Mouse (Mus musculus) forebrain, embryonic 16.5 days (tissue): ENCODE data around the gene Cep41. TPM values are rescaled to one million over a fixed set of nuclear protein-coding genes. Genes with fewer than 3 reads are reported as not detected.

ENCODE experiments used
- ATAC-seq: fragments of 200-750 bp; cut with Nextera tagmentation; 2 replicates; pipeline ENCODE4 v1.8.0; 2017; ENCODE audit warnings: mild to moderate bottlenecking, moderate library complexity
- H3K27ac ChIP-seq: fragments of 300-500 bp; sonication (generic); 2 replicates; pipeline ENCODE4 v1.5.1; 2014; ENCODE audit warnings: low read length, control low read depth
- H3K27me3 ChIP-seq: fragments of 300-500 bp; sonication (generic); replicated peaks from 2 replicates; pipeline ENCODE4 v1.6.1; 2014; ENCODE audit warnings: low read length; ENCODE audit not compliant: control insufficient read depth, insufficient read depth
- H3K36me3 ChIP-seq: fragments of 300-500 bp; sonication (generic); 2 replicates; pipeline ENCODE4 v1.6.1; 2014; ENCODE audit not compliant: control insufficient read depth, insufficient read depth
- H3K4me1 ChIP-seq: fragments of 300-500 bp; sonication (generic); replicated peaks from 2 replicates; pipeline ENCODE4 v1.6.1; 2014; ENCODE audit warnings: low read length; ENCODE audit not compliant: control insufficient read depth, insufficient read depth
- H3K4me2 ChIP-seq: fragments of 300-500 bp; sonication (generic); 2 replicates; pipeline ENCODE4 v1.6.1; 2014; ENCODE audit warnings: mild to moderate bottlenecking, low read length, control low read depth
- H3K4me3 ChIP-seq: fragments of 300-500 bp; sonication (generic); replicated peaks from 2 replicates; pipeline ENCODE4 v1.5.1; 2014; ENCODE audit warnings: mild to moderate bottlenecking, low read length, control low read depth
- H3K9ac ChIP-seq: fragments of 300-500 bp; sonication (generic); replicated peaks from 2 replicates; pipeline ENCODE4 v1.6.1; 2014; ENCODE audit warnings: low read depth, low read length, control low read depth
- H3K9me3 ChIP-seq: fragments of 300-500 bp; sonication (generic); 2 replicates; pipeline ENCODE4 v1.6.1; 2016; ENCODE audit warnings: low read length; ENCODE audit not compliant: control insufficient read depth
- WGBS: fragments of 180-500 bp; shearing (Covaris S2); extraction: QIAGEN DNeasy Blood & Tissue Kit; methylation state at CpG from one replicate; pipeline ENCODE4 v1.1.7; 2014; 5-methylcytosine and 5-hydroxymethylcytosine counted together
- microRNA counts: library from miRNA; unstranded; fragments of <30 nt; microRNA quantifications from one replicate; lab custom pipeline; 2016
- microRNA-seq: library from miRNA; unstranded; fragments of <30 nt; microRNA quantifications from one replicate; pipeline ENCODE4, GENCODE M21; 2017
- polyA plus RNA-seq: library from polyadenylated mRNA; unstranded; fragments of >200 nt; fragmentation: Nextera tagmentation; extraction: Ambion mirVana; gene quantifications from 2 replicates; pipeline ENCODE4 v1.2.1, GENCODE M21; 2015

Cep41 gene
- polyA plus RNA-seq, 1 experiment from 2014 or later: 15.2 TPM

DNA sequence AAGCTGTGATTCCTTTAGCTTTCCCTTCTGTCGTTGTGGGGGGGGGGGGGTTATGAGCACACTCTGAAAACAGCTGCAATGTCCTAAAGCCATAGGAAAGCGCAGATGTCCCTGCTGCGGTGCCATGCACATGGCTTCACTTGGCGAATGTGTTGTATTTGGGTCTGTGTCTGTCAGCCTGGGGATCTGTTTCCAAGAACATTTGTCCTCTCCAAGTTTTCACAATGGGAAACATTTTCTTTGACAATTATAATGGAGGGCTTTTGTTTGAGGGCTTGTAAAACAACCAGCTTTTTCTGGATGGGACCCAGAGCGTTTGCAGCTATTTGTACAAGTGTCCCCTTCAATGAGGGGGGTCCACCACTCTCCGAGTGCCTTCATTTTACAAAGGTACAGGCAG is 79.3 kb downstream of the Cep41 start:
- 38% methylated on average over 6 of the region's 6 CpGs for WGBS

DNA sequence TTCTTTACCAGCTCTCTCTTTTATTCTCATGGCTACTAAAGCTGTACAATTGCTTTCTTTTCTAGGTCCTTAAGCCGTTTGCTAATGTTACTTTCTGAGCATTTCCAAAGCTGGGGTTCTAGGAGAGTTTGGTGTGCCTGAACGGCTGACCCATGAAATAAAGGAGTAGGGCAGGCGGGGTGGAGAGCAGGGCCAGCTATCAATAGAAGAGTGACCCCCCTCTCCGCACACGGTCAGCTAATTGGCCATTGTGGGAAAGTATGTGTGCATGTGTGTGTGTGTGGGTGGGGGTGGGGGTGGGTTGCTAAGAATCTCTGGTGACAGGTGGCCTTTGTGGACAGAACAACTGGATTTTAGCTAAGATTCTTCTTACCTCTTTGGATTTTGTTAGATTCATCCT is 82.3 kb downstream of the Cep41 start:
- H3K9me3 ChIP-seq: no peaks in the 10 kb centered on the region
- H3K36me3 ChIP-seq: no peaks in the 10 kb centered on the region
- ATAC-seq: no peak
- 14% methylated on average over 5 of the region's 5 CpGs for WGBS
- H3K27ac ChIP-seq: no peak overlapping the region
- H3K4me1 ChIP-seq: peaks cover 12% of the 10 kb centered on the region
- H3K9ac ChIP-seq: no peak overlapping the region
- no peak overlapping the region for H3K4me3 ChIP-seq
- no peaks in the 10 kb centered on the region for H3K27me3 ChIP-seq
- no peak overlapping the region for H3K4me2 ChIP-seq

More for the DNA sequence above, 79.3 kb downstream of the Cep41 start:
- no peak for ATAC-seq
- Histone ChIP-seq H3K36me3 (no peaks in the 10 kb centered on the region), H3K4me2 (no peak overlapping the region), H3K4me3 (no peak overlapping the region), H3K27ac (no peak overlapping the region), H3K4me1 (peaks cover 40% of the 10 kb centered on the region), H3K9ac (no peak overlapping the region), H3K9me3 (no peaks in the 10 kb centered on the region), H3K27me3 (no peaks in the 10 kb centered on the region)

DNA sequence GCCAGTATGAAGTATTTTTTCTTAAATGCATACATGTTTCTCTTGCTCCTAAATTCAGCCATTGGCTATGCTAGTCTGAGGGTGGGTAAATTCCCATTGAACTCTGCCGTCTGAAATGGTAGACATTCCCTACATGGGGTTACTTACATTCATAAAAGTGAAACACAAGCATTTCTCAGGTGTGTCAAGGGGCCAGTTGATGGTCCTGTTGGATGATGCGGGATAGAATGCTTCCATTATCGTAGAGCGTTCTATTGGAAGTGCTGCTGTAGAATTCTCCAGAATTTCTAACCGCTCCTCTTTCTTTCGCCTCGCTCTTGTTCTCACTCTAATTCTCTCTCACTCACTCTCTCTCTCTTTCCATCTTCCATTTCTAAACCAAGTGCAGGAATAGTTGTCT is 82.8 kb downstream of the Cep41 start, which contains the start of gene Cpa5:
Cpa5 (plus strand) TSS at position 301 of the 400 bp plus-strand sequence.
- H3K27me3 ChIP-seq: no peaks in the 10 kb centered on the region
- no peak within 1 kb of the TSS for H3K27ac ChIP-seq
- H3K9ac ChIP-seq: no peak within 1 kb of the TSS
- no peak within 1 kb of the TSS for H3K4me2 ChIP-seq
- H3K36me3 ChIP-seq: no peaks in the 10 kb centered on the region
- H3K4me1 ChIP-seq: peaks cover 7% of the 10 kb centered on the region; the same call in 1 of the 2 replicates
- whole genome bisulfite sequencing: 73% methylated on average over 7 of the region's 7 CpGs
- ATAC-seq: no peak
- no peak within 1 kb of the TSS for H3K4me3 ChIP-seq
- no peaks in the 10 kb centered on the region for H3K9me3 ChIP-seq

DNA sequence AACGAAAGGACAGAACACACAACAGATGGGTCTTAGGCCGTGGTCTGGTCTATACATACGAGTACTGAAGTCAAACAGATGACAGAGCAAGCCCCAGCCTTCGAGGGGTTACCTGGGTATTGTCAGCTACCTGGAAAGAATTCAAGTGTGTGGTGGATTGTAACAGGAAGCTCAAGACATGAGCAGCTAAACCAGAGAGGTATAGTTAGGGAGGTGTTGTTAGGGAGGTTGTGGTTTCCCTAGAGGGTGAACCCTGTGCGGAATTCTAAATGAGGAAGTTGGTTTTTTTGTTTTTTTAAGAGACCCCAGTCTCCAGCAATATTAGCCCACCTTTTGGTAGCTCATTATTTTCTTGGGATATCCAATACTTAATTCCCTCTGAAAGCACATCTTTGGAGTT is 87.9 kb downstream of the Cep41 start:
- Histone ChIP-seq H3K4me1 (no peaks in the 10 kb centered on the region), H3K36me3 (no peaks in the 10 kb centered on the region), H3K9me3 (no peaks in the 10 kb centered on the region), H3K4me3 (no peak overlapping the region), H3K9ac (no peak overlapping the region), H3K4me2 (no peak overlapping the region), H3K27me3 (no peaks in the 10 kb centered on the region), H3K27ac (no peak overlapping the region)
- WGBS: 89% methylated on average over 5 of the region's 5 CpGs
- ATAC-seq: no peak

DNA sequence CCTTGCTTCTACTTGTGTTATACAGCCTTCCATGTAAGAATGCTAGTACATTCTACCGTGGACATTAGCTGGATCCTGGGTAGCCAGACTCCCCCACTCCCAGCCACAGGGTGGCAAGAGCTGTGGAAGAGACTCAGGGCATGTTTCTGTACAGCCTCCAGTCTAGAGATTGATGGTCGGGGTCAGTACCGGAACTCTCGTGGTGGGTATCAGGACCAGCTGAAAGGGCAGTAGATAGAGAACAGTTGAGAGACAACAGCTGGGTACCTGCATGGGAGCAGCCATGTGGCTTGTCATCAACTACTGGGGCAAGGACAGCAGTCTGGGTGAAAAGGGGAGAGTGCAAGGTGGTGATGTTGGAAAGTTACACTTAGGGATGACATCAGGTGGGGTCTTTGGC is 88.4 kb downstream of the Cep41 start:
- H3K36me3 ChIP-seq: no peaks in the 10 kb centered on the region

DNA sequence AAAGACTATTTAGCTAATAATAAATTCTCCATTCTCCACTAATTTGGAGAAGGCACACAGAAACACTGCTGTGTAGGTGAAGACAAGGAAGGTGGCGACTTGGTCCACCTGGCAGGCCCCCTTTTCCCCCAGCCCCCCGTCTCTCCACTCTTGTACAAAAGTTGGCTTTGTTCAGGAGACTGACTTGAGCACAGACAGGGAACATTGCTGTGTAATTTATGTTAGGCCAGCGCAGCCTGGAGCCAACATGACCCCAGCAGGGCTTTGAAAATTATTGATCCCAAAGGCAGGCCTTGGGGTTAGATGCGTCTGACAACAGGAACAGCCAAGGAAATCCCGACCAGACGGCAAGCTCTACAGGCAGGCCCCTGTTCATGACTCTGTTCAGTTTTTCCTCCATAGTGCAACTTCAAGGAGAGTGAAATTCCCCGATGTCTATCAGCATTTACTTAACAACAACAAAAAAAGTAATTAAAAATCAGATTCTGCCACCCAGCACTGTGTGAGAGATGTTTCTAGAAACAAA is 89.1 kb downstream of the Cep41 start:
- ATAC-seq: no peak
- Histone ChIP-seq H3K9ac (no peak overlapping the region), H3K9me3 (no peaks in the 10 kb centered on the region), H3K36me3 (no peaks in the 10 kb centered on the region), H3K27me3 (no peaks in the 10 kb centered on the region), H3K4me3 (no peak overlapping the region), H3K4me2 (no peak overlapping the region), H3K4me1 (no peaks in the 10 kb centered on the region), H3K27ac (no peak overlapping the region)
- 82% methylated on average over 7 of the region's 7 CpGs for whole genome bisulfite sequencing

More for the DNA sequence above, 88.4 kb downstream of the Cep41 start:
- ATAC-seq: no peak
- Histone ChIP-seq H3K27ac (no peak overlapping the region), H3K9me3 (no peaks in the 10 kb centered on the region), H3K4me1 (no peaks in the 10 kb centered on the region), H3K4me3 (no peak overlapping the region), H3K27me3 (no peaks in the 10 kb centered on the region), H3K4me2 (no peak overlapping the region), H3K9ac (no peak overlapping the region)
- WGBS: 92% methylated on average over 4 of the region's 4 CpGs

MicroRNAs encoded within 50 kb of the gene (microRNA counts, 519-probe panel; counts per million panel counts)
- microRNA mmu-miR-335-3p (lab: Ali Mortazavi, UCI): 2,717 counts per million, percentile 69 among the panel's probes with 10 or more counts
- 4,200 counts per million, percentile 94 among the panel's probes with 10 or more counts for microRNA mmu-miR-335-5p (lab: Ali Mortazavi, UCI)

Small RNA genes within 50 kb of the gene (microRNA-seq; reads per million reads assigned to microRNA genes)
- gene Mir335: 39,505 reads per million, percentile 99 among the genes with 10 or more reads in this experiment

Other genes with a start within 250 kb of the Cep41 start
- 34.4 and 34.8 TPM in 2 replicates for gene Tmem209, start 184.0 kb downstream of the Cep41 start, polyA plus RNA-seq
- gene Ssmem1, start 183.9 kb downstream of the Cep41 start, polyA plus RNA-seq: not detected in 2 replicates
- gene Cpa2, start 152.2 kb downstream of the Cep41 start, polyA plus RNA-seq: 2.4 and 5.1 TPM in 2 replicates
- 1.0 and 1.6 TPM in 2 replicates for gene Cpa4, start 125.4 kb downstream of the Cep41 start, polyA plus RNA-seq
- gene Cpa5, start 82.7 kb downstream of the Cep41 start, polyA plus RNA-seq: not detected in 2 replicates
- 0.56 and 0.66 TPM in 2 replicates for gene Cpa1, start 54.5 kb downstream of the Cep41 start, polyA plus RNA-seq
- gene Mest, start 29.8 kb upstream of the Cep41 start, polyA plus RNA-seq: 283 and 328 TPM in 2 replicates
- 27.0 and 31.1 TPM in 2 replicates for gene Copg2, start 203.0 kb upstream of the Cep41 start, polyA plus RNA-seq
- 0.19 and 0.31 TPM in 2 replicates for gene Tsga13, start 221.8 kb upstream of the Cep41 start, polyA plus RNA-seq